Mouse (Mus musculus) NIH3T3 (cell line): ENCODE measurements around the gene Epx.
"Not testable (repeated sequence)": the region's sequence is repeated elsewhere in the genome, so short reads cannot be mapped to it uniquely, and the experiment has no call there.

Source experiments
- DNase-seq: peaks from one replicate; pipeline ENCODE4 v3.0.0-alpha.2; 2012; ENCODE audit warnings: low read depth

Gene Epx

DNA sequence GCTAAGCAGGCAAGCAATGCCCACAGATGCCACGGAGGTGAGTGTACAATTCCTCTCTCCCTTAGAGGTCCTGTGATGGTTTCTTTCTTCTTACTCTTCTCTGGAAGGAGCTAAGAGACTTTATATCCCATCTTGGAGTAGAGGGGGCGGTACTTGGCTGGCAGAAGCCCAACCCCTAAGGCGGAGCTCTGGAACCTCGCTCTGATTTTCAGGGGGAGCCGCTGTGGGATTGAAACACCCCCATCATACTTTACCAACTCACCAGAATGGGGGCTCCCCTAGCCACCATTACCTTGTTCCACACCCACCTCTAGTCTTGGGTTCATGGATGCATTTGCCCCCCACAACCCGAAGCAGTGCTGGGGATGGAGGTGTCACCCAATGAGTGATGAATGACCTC lies at the start of gene Epx:
Epx (minus strand) TSS at position 101 of the 400 bp plus-strand sequence.
- no peak for DNase-seq

DNA sequence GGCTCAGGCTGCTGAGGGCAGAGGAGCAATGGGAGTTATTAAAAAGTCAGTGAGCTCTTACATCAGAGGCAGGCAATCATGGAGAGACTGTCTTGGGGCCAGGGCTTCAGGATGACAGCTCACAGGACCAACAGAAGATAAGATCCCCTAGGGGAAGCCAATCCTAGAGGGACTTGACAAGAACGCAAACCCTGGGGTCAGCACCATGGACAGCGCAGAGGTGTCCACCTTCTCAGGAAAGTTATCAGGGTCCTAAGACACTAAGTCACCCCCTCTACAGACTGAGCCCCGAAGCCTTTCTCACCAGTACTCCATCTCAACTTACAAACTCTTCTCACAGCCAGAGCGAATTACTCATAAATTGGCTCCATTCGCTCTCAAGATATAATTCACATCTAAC lies 45.6 kb upstream of the Epx start, which contains the start of gene Olfr464:
Olfr464 (minus strand) TSS at position 2 of the 400 bp plus-strand sequence.
- DNase-seq = peak; percentile 39

DNA sequence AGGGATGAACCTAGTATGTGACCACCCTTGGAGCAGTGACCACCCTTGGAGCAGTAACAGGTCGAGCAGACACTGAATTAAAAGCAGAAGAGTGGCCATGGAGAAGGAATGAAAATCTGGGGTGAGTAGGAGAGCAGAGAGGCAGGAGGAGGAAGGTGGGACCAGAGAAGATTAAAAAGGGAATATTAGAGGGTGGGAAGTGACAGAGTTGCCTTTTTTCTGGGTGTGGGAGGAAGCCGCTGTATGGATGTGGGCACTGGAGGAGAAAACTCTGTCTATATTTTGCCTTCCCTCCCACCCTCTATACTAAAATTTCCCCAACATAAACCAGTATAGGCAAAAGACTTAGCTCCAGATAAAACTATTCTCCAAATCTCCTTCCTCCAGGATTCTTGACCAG lies 45.0 kb upstream of the Epx start:
- no peak for DNase-seq

- DNase-seq = no peak
Measured at GRCm38 (mm10) chr11:87916005-87916404, 40.7 kb upstream of the Epx start.

GRCm38 (mm10) chr11:87904331-87904730 lies 29.0 kb upstream of the Epx start:
- no peak for DNase-seq

GRCm38 (mm10) chr11:87897287-87897686 lies 22.0 kb upstream of the Epx start, which contains the start of gene Olfr463:
Gene Olfr463 (minus strand): TSS chr11:87897387.
- no peak for DNase-seq

GRCm38 (mm10) chr11:87892168-87892567 lies 16.8 kb upstream of the Epx start, which contains the start of gene Olfr462:
Gene Olfr462 (minus strand): TSS chr11:87892268.
- DNase-seq = no peak

- no peak for DNase-seq
Measured at GRCm38 (mm10) chr11:87884856-87885255, 9.5 kb upstream of the Epx start.

DNA sequence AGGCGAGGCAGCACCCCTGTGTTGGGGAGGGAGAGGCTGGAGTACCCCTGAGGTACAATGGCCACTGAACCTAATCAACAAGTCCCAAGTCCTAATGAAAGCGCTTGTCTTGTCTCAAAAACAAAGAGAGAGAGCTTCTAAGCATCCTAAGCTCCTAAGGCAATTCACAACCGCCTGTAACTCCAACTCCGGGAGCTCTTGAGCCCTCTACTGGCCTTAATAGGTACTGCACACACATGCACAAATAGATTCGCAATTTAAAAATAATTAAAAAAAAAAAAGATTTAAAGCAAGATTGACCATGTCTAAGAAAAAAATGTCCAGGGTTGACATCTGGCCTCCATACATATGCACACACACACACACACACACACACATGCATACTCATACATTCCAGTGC lies 8.2 kb upstream of the Epx start:
- peak; percentile 58 for DNase-seq

- DNase-seq = no peak
Measured at GRCm38 (mm10) chr11:87881714-87882113, 6.4 kb upstream of the Epx start.

GRCm38 (mm10) chr11:87879826-87880225 lies 4.5 kb upstream of the Epx start:
- no peak for DNase-seq

DNA sequence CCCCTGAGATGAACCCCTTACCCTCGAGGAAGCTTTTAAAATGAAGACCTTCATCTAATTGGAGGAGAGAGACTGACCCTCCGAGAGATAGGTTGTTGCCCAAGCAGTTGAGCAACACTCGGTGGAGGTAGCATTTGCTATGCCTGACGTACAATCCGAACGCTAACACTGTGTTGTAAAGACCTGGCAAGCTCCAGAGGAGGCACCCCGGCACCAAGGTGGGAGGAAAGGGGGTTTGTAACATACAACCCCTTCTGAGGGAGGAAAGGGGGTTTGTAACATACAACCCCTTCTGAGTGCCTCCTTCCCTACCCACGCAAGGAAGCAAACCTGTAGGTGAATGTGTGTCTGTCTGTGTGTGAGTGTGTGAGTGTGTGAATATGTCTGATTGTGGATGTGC lies 3.6 kb downstream of the Epx start:
- DNase-seq = no peak

- no peak for DNase-seq
Measured at GRCm38 (mm10) chr11:87870096-87870495, 5.2 kb downstream of the Epx start.

- not testable (repeated sequence) for DNase-seq
Measured at GRCm38 (mm10) chr11:87866891-87867290, 8.4 kb downstream of the Epx start.

DNA sequence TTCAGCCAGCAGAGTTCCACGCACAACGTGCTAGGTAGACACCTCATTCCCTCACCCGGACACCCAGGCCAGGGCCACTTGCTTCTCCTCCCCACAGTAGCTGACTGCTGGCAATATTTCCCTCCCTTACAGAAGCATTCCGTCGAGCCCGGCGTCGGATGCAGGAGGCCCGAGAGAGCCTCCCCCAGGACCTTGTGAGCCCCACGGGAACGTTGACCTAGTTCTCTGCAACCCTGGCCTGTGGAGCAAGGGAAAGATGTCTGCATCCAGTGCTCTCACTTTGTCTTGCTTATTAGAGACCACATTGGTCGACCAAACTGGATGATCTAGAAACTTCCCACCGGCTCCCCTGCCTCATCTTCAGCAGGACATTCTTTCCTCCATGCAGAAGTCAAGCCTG lies 12.5 kb downstream of the Epx start:
- no peak for DNase-seq

DNA sequence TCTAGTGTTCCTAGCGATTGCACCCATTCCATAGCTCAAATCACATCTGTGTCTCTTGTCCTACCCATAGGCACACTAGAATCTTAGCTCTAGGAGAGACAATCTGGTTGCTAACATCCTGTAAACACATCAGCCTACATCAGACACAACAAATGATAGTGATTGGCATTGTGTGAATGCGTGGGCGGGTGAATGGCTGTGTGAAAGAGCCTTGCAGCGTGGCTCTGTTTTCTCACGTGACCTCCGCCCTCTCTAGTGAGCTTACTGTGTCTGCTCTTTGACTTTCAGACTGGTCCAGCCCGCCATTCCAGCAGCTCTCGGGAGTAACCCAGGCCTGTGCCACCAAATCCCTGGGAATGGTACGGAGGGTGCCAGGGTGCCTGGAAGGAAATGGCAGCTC lies 14.9 kb downstream of the Epx start:
- no peak for DNase-seq

- no peak for DNase-seq
Measured at GRCm38 (mm10) chr11:87859273-87859672, 16.1 kb downstream of the Epx start.

DNA sequence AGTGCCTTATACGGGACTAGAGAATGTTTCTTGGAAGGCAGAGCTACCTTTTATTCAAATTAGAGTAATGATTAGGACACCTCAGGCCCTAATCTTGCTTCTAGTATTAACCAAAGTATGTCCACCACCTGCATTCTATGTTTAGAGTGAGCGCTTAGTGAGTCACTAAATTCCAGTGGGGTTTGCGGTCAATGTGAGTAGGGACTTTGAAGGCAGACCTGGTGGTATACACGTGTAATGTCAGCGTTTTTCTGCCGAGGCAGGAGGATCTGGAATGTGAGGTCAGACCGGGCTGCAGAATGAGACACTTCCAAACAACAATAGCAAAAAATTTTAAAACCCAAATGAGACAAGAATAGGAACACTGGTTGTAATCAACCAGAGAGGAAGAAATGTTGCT lies 20.8 kb downstream of the Epx start:
- no peak for DNase-seq

- no peak for DNase-seq
Measured at GRCm38 (mm10) chr11:87853597-87853954, 21.8 kb downstream of the Epx start.

DNA sequence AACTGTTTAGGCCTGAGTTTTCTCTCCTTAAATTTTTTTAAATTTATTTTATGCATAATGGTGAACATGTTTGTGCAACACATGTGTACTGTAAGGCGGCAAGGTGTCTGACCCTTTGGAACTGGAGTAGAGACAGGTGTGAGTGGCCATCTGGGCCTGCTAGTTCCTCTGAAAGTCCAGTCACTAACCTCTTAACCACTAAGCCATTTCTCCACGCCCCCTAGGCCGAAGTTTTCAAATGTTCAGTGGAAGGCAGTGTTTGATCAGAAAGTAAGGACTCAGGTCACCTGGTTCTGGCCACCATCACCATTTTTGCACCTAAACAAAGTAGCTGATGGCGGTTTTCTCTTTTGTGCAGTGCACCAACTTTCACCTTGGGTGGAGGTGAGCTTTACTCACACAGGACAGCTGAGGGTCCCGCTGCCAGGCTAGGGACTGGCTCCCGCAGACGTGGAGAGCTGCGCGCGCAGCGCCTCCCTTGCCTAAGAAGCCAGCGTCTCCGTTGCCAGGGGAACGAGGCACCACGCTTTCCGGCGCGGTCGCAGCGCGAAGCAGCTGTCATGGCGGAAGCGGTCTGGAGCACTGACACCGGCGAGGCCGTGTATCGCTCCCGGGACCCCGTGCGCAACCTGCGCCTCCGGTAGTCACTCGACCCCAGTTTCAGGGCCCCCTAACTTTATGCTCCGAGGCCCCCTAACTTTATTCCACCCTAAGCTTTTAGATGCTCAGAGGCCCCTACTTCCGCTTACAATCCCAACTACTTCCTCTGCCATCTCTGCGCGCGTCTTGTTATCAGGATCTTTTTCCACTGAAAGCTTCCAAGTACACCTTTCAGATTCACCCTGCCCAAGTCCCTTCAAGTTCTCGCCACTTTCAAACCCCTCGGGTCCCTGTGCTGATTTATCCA lies 22.4 kb downstream of the Epx start, which contains the start of gene Mks1:
Mks1 (plus strand) TSS at position 526 of the 907 bp plus-strand sequence.
- peak; percentile 84 for DNase-seq

GRCm38 (mm10) chr11:87847884-87848283 lies 27.5 kb downstream of the Epx start:
- DNase-seq = no peak

DNA sequence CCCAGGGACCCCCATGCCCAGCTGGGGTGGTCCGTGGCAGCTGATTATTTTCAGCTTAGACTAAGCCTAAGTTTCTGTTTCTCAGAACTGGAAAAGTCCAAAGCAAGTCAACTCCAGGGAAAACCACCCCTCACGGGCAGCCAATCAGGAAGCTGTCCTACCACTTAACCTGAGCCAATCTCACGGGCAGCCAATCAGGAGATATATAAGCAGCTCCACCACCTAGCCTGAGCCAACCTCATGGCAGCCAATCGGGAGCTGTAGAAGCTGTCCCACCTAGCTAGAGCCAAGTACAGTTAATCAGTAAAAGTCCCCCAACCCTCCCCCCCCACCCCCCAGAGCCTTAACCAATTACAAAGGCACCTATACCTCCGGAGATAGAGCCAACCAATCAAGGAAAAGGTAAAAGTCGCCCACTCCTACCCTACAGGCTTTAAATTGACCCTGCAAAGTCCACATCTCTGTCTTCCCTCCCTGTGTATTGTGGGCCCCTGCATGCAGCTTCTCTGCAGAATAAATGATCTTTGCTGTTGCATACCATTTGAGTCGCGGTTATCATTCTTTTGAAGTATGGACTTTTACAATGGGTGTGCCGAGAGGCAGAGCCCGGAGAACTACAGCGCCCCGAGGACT lies 28.3 kb downstream of the Epx start:
- DNase-seq = no peak

GRCm38 (mm10) chr11:87841436-87841835 lies 33.9 kb downstream of the Epx start:
- no peak for DNase-seq
